Mouse (Mus musculus): ENCODE results near the gene Pou3f1. TPM values are rescaled to one million over a fixed set of nuclear protein-coding genes. Genes with fewer than 3 reads are reported as not detected.

The Pou3f1 gene
- polyA plus RNA-seq, 1 experiment from 2014 or later, result 0.14 TPM

- no peak overlapping the region for H3K9ac ChIP-seq
- peaks cover 19% of the 10 kb centered on the region for H3K4me1 ChIP-seq (replicated peaks)
- H3K9me3 ChIP-seq (replicated peaks), result no peaks in the 10 kb centered on the region
- ATAC-seq (replicated peaks; ENCODE audit: insufficient number of reproducible peaks, insufficient read depth, low FRiP score, low read depth), result no peak
- WGBS, result 20% methylated on average over 7 of the region's 7 CpGs
- H3K27me3 ChIP-seq, result peaks cover 73% of the 10 kb centered on the region
- no peak overlapping the region for H3K4me3 ChIP-seq
- no peaks in the 10 kb centered on the region for H3K36me3 ChIP-seq
- H3K4me2 ChIP-seq, result peak overlapping the region; percentile 64; the same call in 1 of the 2 replicates
- no peak overlapping the region for H3K27ac ChIP-seq
These were observed 15.0 kb downstream of the Pou3f1 start for GRCm38 (mm10) chr4:124671583-124671982.

GRCm38 (mm10) chr4:124672347-124673320, 16.0 kb downstream of the Pou3f1 start:
- ATAC-seq (replicated peaks; ENCODE audit: insufficient number of reproducible peaks, insufficient read depth, low FRiP score, low read depth), result no peak
- WGBS, result 3% methylated on average over 26 of the region's 31 CpGs
- Histone ChIP-seq H3K4me1 (replicated peaks) (peaks cover 19% of the 10 kb centered on the region), H3K27me3 (peaks cover 62% of the 10 kb centered on the region), H3K27ac (no peak overlapping the region), H3K9ac (peak overlapping the region; percentile 33; the same call in 1 of the 2 replicates), H3K4me3 (peak overlapping the region; percentile 32), H3K9me3 (replicated peaks) (no peaks in the 10 kb centered on the region), H3K36me3 (peaks cover 5% of the 10 kb centered on the region; the same call in 1 of the 2 replicates), H3K4me2 (peak overlapping the region; percentile 64)

GRCm38 (mm10) chr4:124674334-124675032, 17.9 kb downstream of the Pou3f1 start:
- Histone ChIP-seq H3K4me3 (no peak overlapping the region), H3K36me3 (peaks cover 17% of the 10 kb centered on the region; the same call in 1 of the 2 replicates), H3K9ac (no peak overlapping the region), H3K4me2 (no peak overlapping the region), H3K27ac (no peak overlapping the region), H3K27me3 (peaks cover 44% of the 10 kb centered on the region), H3K4me1 (replicated peaks) (peaks cover 24% of the 10 kb centered on the region), H3K9me3 (replicated peaks) (no peaks in the 10 kb centered on the region)
- WGBS, result 69% methylated on average over 17 of the region's 17 CpGs
- no peak for ATAC-seq (replicated peaks; ENCODE audit: insufficient number of reproducible peaks, insufficient read depth, low FRiP score, low read depth)

GRCm38 (mm10) chr4:124675037-124675436, 18.4 kb downstream of the Pou3f1 start:
- H3K27ac ChIP-seq, result no peak overlapping the region
- H3K4me1 ChIP-seq (replicated peaks), result peaks cover 25% of the 10 kb centered on the region
- no peak overlapping the region for H3K4me2 ChIP-seq
- no peak overlapping the region for H3K4me3 ChIP-seq
- H3K9me3 ChIP-seq (replicated peaks), result no peaks in the 10 kb centered on the region
- no peak overlapping the region for H3K9ac ChIP-seq
- peaks cover 19% of the 10 kb centered on the region; the same call in 1 of the 2 replicates for H3K36me3 ChIP-seq
- H3K27me3 ChIP-seq, result peaks cover 42% of the 10 kb centered on the region
- ATAC-seq (replicated peaks; ENCODE audit: insufficient number of reproducible peaks, insufficient read depth, low FRiP score, low read depth), result no peak
- WGBS, result 4% methylated on average over 4 of the region's 4 CpGs

GRCm38 (mm10) chr4:124675958-124676357, 19.4 kb downstream of the Pou3f1 start:
- Histone ChIP-seq H3K36me3 (peaks cover 26% of the 10 kb centered on the region; the same call in 1 of the 2 replicates), H3K4me2 (no peak overlapping the region), H3K4me3 (no peak overlapping the region), H3K27ac (no peak overlapping the region), H3K9me3 (replicated peaks) (no peaks in the 10 kb centered on the region), H3K9ac (no peak overlapping the region), H3K4me1 (replicated peaks) (peaks cover 25% of the 10 kb centered on the region), H3K27me3 (peaks cover 33% of the 10 kb centered on the region)
- no peak for ATAC-seq (replicated peaks; ENCODE audit: insufficient number of reproducible peaks, insufficient read depth, low FRiP score, low read depth)
- 80% methylated on average over 6 of the region's 6 CpGs for WGBS

- Histone ChIP-seq H3K9ac (no peak overlapping the region), H3K36me3 (peaks cover 68% of the 10 kb centered on the region), H3K9me3 (replicated peaks) (no peaks in the 10 kb centered on the region), H3K4me1 (replicated peaks) (peaks cover 11% of the 10 kb centered on the region), H3K27me3 (no peaks in the 10 kb centered on the region), H3K4me3 (no peak overlapping the region), H3K4me2 (no peak overlapping the region), H3K27ac (no peak overlapping the region)
- WGBS, result 52% methylated on average over 7 of the region's 7 CpGs
- ATAC-seq (replicated peaks; ENCODE audit: insufficient number of reproducible peaks, insufficient read depth, low FRiP score, low read depth), result no peak
These were observed 25.7 kb downstream of the Pou3f1 start for GRCm38 (mm10) chr4:124682270-124682669.

GRCm38 (mm10) chr4:124683474-124683873, 26.9 kb downstream of the Pou3f1 start:
- Histone ChIP-seq H3K27ac (no peak overlapping the region), H3K4me1 (replicated peaks) (peaks cover 11% of the 10 kb centered on the region), H3K9ac (no peak overlapping the region), H3K36me3 (peaks cover 62% of the 10 kb centered on the region), H3K27me3 (no peaks in the 10 kb centered on the region), H3K9me3 (replicated peaks) (no peaks in the 10 kb centered on the region), H3K4me2 (no peak overlapping the region), H3K4me3 (no peak overlapping the region)
- WGBS, result 84% methylated on average over 4 of the region's 4 CpGs
- ATAC-seq (replicated peaks; ENCODE audit: insufficient number of reproducible peaks, insufficient read depth, low FRiP score, low read depth), result no peak

GRCm38 (mm10) chr4:124685004-124685403, 28.4 kb downstream of the Pou3f1 start:
- Histone ChIP-seq H3K27ac (no peak overlapping the region), H3K4me1 (replicated peaks) (peaks cover 5% of the 10 kb centered on the region), H3K9ac (no peak overlapping the region), H3K36me3 (peaks cover 50% of the 10 kb centered on the region), H3K4me3 (no peak overlapping the region), H3K9me3 (replicated peaks) (no peaks in the 10 kb centered on the region), H3K27me3 (no peaks in the 10 kb centered on the region), H3K4me2 (no peak overlapping the region)
- 74% methylated on average over 4 of the region's 4 CpGs for WGBS
- no peak for ATAC-seq (replicated peaks; ENCODE audit: insufficient number of reproducible peaks, insufficient read depth, low FRiP score, low read depth)

GRCm38 (mm10) chr4:124685453-124685852, 28.8 kb downstream of the Pou3f1 start:
- H3K9ac ChIP-seq, result no peak overlapping the region
- H3K4me1 ChIP-seq (replicated peaks), result peaks cover 5% of the 10 kb centered on the region
- H3K4me2 ChIP-seq, result no peak overlapping the region
- no peaks in the 10 kb centered on the region for H3K9me3 ChIP-seq (replicated peaks)
- no peak overlapping the region for H3K27ac ChIP-seq
- ATAC-seq (replicated peaks; ENCODE audit: insufficient number of reproducible peaks, insufficient read depth, low FRiP score, low read depth), result no peak
- 60% methylated on average over 8 of the region's 8 CpGs for WGBS
- peaks cover 48% of the 10 kb centered on the region for H3K36me3 ChIP-seq
- no peaks in the 10 kb centered on the region for H3K27me3 ChIP-seq
- no peak overlapping the region for H3K4me3 ChIP-seq

- WGBS, result 57% methylated on average over 8 of the region's 8 CpGs
These were observed 29.3 kb downstream of the Pou3f1 start for GRCm38 (mm10) chr4:124685897-124686402.

GRCm38 (mm10) chr4:124691455-124691854, 34.8 kb downstream of the Pou3f1 start:
- Histone ChIP-seq H3K27ac (peak overlapping the region; percentile 31; the same call in 1 of the 2 replicates), H3K4me2 (0 out of 2 replicates have a peak overlapping the region, but pooled peaks have one; percentile 4), H3K4me1 (replicated peaks) (peaks cover 21% of the 10 kb centered on the region), H3K9ac (no peak overlapping the region), H3K27me3 (0 out of 2 replicates have a peak, but pooled peaks cover 11% of the 10 kb centered on the region), H3K4me3 (no peak overlapping the region), H3K9me3 (replicated peaks) (no peaks in the 10 kb centered on the region), H3K36me3 (no peaks in the 10 kb centered on the region)
- WGBS, result 78% methylated on average over 8 of the region's 8 CpGs
- ATAC-seq (replicated peaks; ENCODE audit: insufficient number of reproducible peaks, insufficient read depth, low FRiP score, low read depth), result no peak

More at GRCm38 (mm10) chr4:124685897-124686402, 29.3 kb downstream of the Pou3f1 start:
- Histone ChIP-seq H3K27ac (peak overlapping the region; percentile 62), H3K36me3 (peaks cover 43% of the 10 kb centered on the region), H3K4me3 (no peak overlapping the region), H3K9me3 (replicated peaks) (no peaks in the 10 kb centered on the region), H3K9ac (no peak overlapping the region), H3K4me1 (replicated peaks) (peaks cover 5% of the 10 kb centered on the region), H3K4me2 (no peak overlapping the region), H3K27me3 (no peaks in the 10 kb centered on the region)
- ATAC-seq (replicated peaks; ENCODE audit: insufficient number of reproducible peaks, insufficient read depth, low FRiP score, low read depth), result no peak
